Mouse (Mus musculus): ENCODE measurements at regions not wholly inside any gene's neighbourhood (a gene's known extent, or its start where the extent isn't known, plus 50 kb on each side); places are given as distances from the start of the nearest gene placed in this dataset.

GRCm38 (mm10) chr2:52804106-52804825, 53.4 kb upstream of the Fmnl2 start:
- peak; percentile 50 to 52 for DNase-seq

DNA sequence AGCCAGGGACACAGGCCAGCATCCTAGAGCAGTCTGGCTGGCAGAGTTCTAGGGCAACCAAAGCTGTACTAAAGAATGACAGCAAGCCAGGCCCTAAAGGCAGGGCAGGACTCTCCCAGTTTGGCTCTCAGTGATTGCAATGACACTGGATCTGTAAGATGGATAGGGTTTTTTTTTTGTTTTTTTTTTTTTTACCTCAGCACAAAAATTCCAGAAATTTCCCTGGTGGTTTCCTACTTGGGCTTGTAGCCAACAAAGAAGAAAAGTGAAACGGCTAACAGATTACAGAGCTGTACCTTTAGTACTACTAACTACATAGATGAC, 52.9 kb upstream of the Fmnl2 start:
- DNase-seq, result no peak

GRCm38 (mm10) chr2:52807826-52808225, 49.8 kb upstream of the Fmnl2 start:
- DNase-seq, result no peak

All from layer of hippocampus, postnatal 36 days (tissue).